Mouse (Mus musculus) induced T-regulatory cell, adult 2 months (primary cell): ENCODE measurements around the gene Cox11.
A peak's percentile ranks its signal among the peaks of the same experiment; 100 is the strongest.

Experiments
- DNase-seq: peaks from one replicate; pipeline ENCODE4 v3.0.0-alpha.2; 2012; ENCODE audit warnings: low read depth

Gene Cox11

DNA sequence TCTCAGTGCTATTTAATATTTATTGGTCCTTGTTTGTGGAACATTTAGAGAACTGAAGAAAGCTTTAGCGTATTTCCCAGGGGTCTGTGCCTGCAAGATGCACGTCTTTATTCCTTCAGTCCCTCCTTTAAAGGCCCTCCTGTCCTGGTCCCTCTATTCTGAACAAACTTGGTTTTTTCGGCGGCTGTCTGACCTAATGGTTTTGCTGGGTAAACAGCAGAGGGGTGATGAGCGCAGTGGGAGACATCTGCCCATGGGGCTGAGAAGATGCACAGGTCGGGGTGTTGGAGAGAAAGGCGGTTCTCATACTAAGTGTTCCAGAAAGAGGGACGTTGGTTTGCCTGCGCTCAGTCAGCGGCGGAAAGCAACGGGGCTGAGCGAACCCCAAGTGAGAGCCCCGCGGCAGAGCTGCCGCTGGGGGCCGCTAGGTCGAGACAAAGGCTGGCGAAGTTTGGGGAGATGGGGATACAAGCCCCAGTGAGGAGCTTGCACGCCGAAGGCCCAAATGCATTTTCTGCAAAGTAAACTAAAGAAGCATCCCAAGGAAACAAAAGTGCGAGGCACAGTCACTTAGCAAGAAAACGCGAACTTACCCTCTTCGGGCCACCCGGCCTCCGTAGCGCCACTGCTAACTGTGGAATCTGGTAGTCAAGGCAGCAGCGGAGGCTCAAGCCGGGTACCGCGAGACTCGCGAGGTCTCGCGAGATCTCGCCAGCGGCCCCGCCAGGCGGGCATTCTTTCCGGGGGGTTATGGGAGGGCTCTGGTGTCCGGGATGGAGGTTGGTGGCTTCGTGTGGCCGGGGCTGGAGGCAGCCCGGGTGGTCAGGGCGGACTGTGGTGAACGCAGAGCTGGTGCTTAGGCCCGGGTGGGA, at the start of gene Cox11, which contains the start of gene Stxbp4:
TSS of gene Cox11 (plus strand) at position 734 of the 872 bp plus-strand sequence.
TSS of gene Stxbp4 (minus strand) at position 645 of the 872 bp plus-strand sequence.
- DNase-seq = peak; percentile 95

DNA sequence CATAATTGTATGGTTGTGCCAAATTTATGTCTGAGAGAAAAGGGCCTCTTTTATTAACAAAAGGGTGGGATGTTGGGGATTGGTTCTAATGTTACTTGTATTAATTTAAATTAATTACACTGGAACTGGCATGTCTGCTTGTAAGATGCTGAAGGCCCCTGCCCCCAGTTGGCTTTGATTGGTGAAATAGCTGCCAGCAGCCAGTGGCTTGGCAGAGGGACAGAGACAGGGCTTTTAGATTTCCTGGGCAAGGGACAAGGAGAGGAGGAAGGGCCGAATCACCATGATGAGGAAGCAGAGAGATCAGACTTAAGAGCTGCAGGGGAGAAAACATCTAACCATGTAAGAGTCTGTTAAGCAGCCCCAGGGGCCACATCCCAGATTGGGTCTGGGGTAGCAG, 47.0 kb upstream of the Cox11 start:
- DNase-seq = no peak

DNA sequence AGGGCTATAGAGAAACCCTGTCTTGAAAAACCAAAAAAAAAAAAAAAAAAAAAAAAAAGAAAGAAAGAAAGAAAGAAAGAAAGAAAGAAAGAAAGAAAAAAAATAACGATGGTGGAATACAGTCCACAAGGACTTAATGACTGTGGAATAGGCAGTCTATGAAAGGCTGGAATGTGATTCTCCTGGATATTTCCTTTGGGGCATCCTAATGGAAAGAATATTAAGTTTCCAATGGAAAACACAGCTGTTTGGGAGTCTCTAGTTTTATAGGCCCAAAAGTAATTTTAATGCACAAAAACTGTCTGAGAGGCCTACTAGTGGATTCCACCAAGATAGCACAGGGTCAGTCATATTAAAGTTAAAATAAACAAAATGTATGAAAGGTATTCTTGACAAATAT, 42.1 kb upstream of the Cox11 start:
- no peak for DNase-seq

DNA sequence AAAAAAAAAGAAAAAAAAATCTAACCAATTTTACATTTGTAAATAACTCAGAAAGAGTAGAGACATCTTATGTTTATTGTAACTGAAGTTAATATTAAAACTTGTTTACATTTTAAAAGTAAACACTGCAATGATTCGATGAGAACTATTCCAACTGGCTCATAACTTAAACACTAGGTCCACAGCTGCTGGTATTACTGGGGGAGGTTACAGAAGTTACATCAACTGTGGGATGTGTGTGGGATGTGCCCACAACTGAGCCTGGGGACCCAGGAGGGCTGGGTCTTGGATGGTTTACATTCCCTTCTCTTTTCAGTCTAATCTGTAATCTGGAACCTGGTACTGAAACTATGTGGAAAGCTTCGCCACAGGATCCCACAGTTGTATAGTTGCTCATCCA, 34.9 kb upstream of the Cox11 start:
- DNase-seq = no peak

DNA sequence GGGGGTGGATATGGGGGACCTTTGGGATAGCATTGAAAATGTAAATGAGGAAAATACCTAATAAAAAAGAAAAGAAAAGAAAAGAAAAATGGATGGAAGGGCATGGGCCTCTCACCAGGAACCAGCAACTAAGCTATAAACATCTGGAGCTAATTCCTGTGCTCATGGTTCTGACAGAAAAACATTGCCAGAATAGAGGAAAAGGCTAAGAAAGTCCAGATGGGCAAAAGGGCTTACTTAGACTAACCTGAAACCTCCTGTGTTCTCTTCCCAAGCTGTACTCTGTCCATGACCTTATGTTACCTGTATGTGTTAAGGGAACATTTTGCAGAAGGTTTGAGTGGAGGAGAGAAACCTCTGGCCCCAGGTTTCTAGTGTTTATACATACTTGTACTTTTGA, 25.9 kb upstream of the Cox11 start:
- no peak for DNase-seq

DNA sequence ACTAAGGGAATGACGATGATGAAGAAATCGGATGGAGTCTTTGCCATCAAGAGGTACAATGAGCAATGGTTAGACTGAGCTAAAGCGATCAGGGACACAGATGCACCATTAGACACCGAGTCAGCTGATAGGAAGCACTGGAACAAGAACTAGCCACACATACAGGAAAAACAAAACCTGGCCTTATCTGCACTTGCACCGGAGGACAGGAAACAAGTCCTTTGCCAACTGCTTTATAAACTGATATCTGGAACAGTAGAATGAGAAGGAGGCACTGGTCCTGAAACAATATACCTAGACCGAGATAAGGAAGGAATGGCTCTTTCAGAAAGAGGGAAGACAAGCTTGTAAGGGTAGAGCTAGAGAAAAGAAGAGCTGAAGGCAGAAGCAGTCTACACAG, 23.2 kb upstream of the Cox11 start:
- DNase-seq = no peak

DNA sequence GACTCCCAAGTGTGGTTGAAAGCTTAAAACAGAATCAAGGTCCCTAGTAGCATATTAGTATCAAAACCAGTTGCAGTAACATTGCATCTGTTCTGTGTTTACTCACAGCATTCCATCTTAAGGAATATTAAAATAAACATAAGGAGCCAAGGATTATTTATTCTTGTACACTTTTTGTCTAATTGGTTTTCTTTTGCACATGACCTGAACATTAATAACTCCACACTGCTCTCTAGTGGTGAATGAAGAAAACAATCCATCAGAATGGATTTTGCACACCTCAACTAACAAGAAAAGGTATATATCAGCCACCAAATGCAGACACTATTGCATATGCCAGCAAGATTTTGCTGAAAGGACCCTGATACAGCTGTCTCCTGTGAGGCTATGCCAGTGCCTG, 21.5 kb upstream of the Cox11 start:
- DNase-seq = peak; percentile 49

DNA sequence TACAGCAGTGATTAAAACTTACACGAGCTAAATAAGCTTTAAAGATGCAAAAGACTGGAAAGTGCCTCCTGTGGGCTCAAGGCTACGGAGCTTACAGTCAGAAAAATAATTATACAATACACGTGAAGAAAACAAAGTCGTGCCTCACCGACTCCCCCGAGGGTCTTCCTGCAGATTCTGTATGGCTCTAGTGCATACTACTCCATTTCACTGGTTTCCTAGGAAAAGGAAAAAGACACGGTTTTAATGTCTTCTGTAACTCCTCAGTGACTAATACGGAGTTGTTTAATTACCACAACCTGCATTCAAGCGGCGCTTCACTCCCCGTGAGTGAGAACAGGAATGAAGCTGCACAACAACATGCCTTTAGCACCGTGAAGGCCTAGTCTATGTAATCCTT, 15.9 kb upstream of the Cox11 start:
- no peak for DNase-seq

DNA sequence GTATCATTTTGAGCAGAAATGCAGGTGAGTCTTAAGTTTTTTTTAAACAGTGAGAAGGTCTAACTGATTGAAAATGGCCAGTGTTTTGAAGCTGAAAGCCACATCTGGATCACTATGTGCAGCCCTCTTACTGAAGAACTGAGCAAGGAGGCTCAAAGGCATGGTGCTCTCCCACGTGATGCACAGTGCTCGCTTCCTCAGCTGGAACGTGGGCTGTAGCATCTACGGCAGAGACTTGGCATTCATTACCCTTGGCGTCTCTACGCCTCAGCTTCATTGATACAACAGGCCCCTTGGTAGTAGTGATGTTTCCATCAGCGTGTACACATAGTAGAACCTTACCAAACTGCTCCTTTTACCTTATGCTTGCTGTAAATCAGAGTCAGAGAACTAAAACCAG, 15.5 kb upstream of the Cox11 start:
- DNase-seq = no peak

DNA sequence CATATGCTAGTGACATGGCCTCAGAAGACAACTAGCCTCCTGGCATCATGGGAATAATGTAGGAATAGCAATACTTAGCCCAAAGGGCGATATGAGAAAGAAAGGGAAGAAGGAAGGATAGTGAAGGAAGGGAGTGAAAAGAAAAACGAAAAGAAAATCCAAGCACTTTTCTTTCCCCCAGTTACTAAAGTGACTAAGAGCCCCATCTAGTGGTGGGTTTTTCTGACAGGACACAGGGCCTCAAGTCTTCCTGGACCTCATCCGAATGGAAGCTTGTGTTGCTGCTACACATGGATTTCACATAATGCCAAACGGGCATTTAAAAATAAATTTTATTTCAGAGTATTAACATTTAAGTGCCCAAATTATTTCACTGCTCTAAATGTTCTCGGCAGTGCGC, 14.5 kb upstream of the Cox11 start:
- peak; percentile 66 for DNase-seq

DNA sequence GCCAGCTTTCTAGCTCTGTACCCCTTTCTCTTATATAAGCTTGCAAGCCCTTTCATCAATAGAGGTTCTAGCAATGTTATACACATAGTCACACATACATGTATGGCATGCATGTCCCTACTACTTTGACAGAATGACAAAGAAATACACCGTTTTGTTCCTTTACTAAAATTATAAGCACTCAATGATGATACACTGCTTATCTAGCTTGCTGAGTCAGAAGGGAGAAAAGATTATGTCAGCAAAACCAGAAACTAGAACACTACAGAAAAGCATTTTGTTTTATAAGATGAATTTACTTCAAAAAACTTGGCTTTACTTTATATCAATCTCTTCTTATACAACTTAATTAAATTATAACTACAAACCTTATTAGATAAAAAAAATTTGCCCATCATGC, 12.8 kb upstream of the Cox11 start:
- no peak for DNase-seq

DNA sequence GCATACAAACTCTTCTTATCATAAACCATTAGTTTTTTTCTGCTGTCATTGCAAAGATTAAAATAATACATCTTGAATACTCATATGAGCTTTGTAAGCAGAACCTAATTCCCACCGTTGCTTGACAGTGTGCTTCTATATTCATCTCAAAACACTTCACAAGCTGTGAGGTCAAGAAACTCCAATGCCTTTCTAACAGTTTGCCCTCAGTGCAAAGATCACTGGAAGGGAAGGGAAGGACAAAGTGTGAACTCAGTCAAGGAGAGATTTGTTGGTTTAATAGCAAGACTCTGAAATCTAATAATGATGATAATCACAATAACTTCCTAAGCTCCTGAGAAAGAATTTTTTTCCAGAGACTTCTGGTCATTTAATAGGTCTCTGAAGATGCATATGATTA, 10.2 kb upstream of the Cox11 start:
- no peak for DNase-seq

DNA sequence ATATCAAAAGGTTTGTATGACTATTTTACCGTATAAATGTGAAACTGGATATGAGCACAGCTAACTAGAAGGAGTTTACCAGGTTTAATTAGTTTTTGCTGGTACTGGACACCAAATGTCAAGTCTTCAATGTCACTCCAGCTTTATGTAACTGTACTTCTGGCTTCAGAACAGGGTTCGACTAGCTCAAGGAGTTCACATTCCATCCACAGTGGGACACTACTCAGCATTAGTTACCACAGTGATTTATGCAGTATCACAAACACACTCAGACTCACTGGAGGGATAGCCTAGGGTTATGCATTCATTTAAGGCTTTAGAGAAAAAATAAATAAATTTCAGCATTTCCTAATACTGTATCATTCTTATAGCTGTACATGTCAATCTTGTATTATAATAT, 5.5 kb upstream of the Cox11 start:
- DNase-seq = no peak

DNA sequence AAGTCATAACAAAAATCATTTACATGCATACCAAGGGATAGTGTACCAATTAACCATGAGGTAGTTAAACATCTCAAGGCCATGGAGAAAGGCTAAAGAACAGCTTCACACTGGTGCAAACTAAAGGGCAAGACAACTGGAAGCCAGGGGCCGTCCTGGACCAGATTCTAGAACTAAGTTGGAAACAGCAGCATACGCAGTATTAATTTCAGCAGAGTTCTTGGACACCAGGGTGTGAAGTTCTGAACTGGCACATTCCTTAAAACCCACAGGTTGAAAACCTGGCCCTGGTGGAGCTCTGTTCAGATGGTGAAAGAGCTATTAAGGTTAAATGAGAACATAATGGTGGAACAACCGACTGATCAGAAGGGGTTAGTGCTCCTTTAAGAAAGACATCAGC, 3.3 kb upstream of the Cox11 start:
- DNase-seq = no peak

DNA sequence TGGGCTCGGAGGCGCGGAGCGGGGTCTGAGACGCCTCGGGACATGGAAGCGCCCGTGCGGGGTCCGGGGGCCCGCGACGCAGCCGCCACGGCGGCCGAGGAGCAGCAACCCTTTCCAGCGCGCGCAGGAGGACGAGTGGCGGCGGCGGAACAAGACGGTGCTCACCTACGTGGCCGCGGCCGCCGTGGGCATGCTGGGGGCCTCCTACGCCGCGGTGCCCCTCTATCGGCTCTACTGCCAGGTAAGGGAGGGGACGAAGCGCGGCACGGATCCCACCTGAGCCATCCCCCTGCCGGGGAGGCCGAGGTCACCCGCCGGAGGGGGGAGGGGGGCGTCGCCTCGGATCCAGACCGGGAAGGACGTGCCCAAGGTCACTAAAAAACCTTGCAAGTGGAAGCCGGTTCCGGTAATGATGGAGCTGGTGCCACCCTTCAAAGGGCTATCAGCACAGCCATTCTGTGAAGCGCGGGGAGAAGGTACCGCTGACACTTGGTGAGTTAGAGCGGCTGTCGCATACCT, 398 bp downstream of the Cox11 start:
- peak; percentile 64 for DNase-seq

DNA sequence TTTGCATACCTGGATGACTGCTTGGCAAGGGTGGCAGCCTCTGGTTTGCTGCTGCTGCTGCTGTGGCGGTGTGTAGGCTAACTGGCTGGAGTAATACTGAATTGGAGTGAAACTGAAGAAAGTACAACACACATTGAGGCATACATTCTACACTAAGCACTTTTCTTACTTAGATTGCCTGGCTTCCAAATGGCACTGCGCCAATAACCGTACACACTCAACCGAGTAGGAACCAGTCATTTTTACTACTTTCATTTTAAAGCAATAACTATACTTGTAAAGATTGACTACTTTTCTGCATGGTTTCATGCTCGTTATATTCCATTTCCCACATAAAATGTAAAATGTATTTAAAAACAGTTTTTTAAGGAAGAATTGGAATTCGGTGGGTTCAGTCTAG, 11.8 kb downstream of the Cox11 start:
- DNase-seq = no peak

DNA sequence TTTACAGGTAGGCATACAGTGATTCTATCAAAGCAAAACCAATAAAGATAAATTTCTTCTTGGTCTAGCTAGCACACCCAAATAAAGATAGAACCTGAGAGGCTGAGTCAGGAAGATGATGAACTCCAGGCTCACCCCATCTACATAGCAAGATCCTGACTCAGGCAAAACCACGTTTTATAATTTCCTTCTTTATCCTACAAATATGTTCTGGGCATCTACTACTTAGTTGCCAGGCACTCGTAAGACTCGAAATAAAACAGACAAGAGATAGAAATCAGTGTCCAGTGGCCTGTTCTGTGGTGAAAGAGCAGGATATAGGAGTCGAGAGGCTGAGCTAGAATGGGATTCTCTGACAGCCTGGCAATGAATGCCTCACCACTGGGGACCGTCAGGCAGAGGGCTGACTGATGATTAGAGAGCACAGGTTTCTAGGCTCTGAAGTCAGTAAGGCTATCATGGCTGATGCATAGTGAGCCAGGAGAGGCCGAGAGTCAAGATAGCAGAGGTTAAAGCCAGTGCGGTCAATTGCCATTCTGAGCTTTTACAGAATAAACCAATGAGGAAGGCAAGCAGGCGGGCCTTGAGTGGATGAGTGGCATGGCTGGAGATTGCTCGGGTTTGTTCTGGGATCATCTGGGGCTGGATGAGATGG, 12.4 kb downstream of the Cox11 start:
- no peak for DNase-seq

DNA sequence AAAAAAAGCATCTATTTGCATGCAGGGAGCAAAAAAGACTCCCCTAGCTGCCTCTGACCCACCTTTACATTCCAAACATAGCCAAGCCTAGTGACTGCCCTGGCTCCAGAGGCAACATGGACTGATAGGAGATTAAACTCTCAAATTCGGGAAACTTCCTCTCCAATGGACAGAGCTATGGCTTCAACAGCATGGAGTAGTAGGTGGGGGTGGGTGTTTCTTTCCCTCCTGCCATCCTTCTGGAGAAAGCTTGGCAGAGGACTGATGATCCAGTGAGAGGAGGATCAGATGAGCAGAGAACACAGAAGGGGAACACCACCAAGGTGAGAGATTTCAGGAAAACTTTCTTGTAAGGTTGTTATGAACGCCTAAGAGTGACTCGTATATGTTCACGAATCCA, 14.6 kb downstream of the Cox11 start:
- no peak for DNase-seq

DNA sequence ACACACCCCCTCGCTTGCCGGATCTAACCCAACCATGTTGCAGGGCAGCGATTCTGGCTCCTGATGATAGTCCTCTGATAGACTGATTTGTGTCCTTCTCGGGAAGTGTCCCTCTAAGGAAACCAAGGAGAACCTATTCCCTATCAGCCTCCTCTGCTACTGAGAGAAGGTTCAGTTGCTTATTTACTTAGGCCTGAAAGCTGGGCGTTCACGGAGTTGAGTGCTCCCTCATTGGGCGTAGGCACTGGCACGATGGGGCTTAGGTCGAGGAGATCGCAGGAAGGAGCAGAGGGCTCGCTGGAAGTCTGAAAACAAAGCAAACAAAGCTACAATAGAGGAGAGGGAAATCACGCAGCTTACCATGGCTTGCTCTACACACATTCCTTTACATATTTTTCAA, 19.6 kb downstream of the Cox11 start:
- no peak for DNase-seq

DNA sequence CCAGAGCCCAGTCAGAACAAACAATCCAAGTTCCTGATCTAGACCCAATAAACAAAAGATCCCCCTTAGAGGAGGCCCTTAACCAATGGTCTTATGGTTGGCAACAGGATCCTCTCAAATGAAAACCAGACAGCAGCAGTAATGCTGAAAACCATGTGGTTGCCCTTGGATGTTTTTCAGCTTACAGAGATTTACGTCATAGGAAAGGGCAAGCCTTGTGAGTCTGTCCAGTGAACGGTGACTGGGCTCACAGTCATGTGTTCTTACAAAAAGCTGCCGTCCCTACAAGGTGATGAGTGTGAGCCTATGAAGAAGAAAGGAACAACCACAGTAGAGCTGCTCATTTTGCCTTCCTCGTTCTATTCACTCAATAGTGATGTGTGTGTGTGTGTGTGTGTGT, 22.7 kb downstream of the Cox11 start:
- no peak for DNase-seq

DNA sequence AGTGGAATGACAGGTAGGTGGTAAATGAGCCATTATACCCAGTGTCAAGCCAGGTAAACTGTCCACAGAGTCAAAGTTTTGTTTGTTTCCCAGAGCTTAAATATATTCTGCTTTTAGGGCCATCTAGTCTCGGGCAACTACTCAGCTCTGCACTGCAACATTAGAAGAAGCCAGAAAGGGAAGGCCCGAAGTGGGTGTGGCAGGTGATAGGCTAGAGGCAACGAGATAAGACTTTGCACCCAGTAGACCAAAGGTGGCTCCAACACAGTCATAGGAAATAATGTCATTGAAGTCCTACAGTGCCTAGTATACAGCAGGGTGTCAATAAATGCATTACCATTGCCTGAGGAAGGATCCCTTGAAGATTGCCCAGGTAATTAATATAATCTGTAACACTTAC, 25.1 kb downstream of the Cox11 start:
- no peak for DNase-seq

DNA sequence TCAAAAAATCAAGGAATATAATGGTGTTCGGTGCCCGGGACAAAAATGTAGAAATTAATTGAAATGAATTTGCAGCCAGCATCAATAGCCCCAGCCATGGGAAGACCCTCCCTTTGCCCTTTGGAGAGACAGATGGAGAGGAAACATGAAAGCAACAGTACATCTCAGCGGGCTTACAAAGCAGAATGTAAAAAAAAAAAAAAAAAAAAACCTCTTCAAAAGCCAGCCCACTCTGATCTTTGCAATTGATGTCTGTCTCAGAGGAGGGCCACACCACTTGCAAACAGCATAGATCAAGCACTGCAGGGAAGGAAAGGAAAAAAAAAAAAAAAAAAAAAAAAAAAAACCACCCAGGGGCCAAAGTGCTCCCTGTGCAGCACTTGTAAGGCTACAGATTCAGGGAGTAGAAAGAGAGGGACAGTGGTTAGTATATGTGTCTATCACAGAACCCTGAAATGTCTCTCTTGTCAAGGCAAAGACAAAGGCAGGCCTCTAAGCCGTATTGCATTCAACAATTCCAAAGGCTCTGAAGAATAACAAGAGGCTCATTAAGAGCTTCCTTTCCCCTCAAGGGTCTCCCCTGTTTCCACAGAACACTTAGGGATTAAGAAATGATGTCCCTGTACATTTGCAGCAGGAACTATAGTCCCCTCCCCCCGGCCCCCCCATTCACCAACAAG, 25.8 kb downstream of the Cox11 start:
- DNase-seq = no peak
